Mouse (Mus musculus) heart, adult 2 months (tissue): ENCODE data around the gene Sh3bp4. TPM values are rescaled to one million over a fixed set of nuclear protein-coding genes. Genes with fewer than 3 reads are reported as not detected.

Source experiments
- DNase-seq, 2 experiments: peaks; one replicate each; pipeline ENCODE4 v3.0.0; 2021
- H3K27ac ChIP-seq: fragments of 200-600 bp; 2 replicates; pipeline ENCODE4 v1.8.1; 2022
- H3K27me3 ChIP-seq: fragments of 200-500 bp; 2 replicates; pipeline ENCODE4 v1.6.1; 2012; ENCODE audit warnings: mild to moderate bottlenecking, low read length, inconsistent platforms, mixed read lengths; ENCODE audit not compliant: control insufficient read depth, insufficient read depth
- H3K36me3 ChIP-seq: fragments of 200-500 bp; 2 replicates; pipeline ENCODE4 v1.6.1; 2012; ENCODE audit warnings: low read length, inconsistent platforms; ENCODE audit not compliant: control insufficient read depth, insufficient read depth
- H3K4me1 ChIP-seq: fragments of 200-500 bp; 2 replicates; pipeline ENCODE4 v1.6.1; 2011; ENCODE audit warnings: low read length; ENCODE audit not compliant: control insufficient read depth, insufficient read depth
- H3K4me3 ChIP-seq: fragments of 200-600 bp; 2 replicates; pipeline ENCODE4 v1.8.1; 2022
- H3K79me2 ChIP-seq: fragments of 200-500 bp; replicated peaks from 2 replicates; pipeline ENCODE4 v1.6.1; 2012; ENCODE audit warnings: mild to moderate bottlenecking, inconsistent platforms, low read length, moderate library complexity, mixed read lengths; ENCODE audit not compliant: control insufficient read depth, insufficient read depth
- H3K9ac ChIP-seq: fragments of 200-500 bp; 2 replicates; pipeline ENCODE4 v1.6.1; 2012; ENCODE audit warnings: low read depth, mild to moderate bottlenecking, control low read depth, inconsistent platforms, low read length, mixed read lengths
- CTCF ChIP-seq: fragments of 200-600 bp; IDR thresholded peaks from 2 replicates; pipeline ENCODE4 v1.8.1; 2022; ENCODE audit warnings: antibody characterized with exemption, mild to moderate bottlenecking, moderate library complexity
- EP300 ChIP-seq: fragments of 200-500 bp; IDR thresholded peaks from 2 replicates; pipeline ENCODE4 v1.6.1; 2011; ENCODE audit warnings: low read depth, low read length, control low read depth; ENCODE audit not compliant: insufficient read depth
- POLR2A ChIP-seq: fragments of 200-500 bp; IDR thresholded peaks from 2 replicates; pipeline ENCODE4 v1.6.1; 2011; ENCODE audit warnings: mild to moderate bottlenecking, low read depth, low read length, control low read depth; ENCODE audit not compliant: insufficient read depth
- WGBS: fragments of 180-500 bp; shearing (Covaris S2); methylation state at CpG from one replicate; pipeline ENCODE4 v1.1.7; 2018; 5-methylcytosine and 5-hydroxymethylcytosine counted together
- intact Hi-C: fragments of 180-260 bp; cut with DNase I; formaldehyde crosslinking; loops from one replicate; pipeline ENCODE4 v1.15.1; 2025
- polyA plus RNA-seq: library from polyadenylated mRNA; depleted of rRNA; stranded (reverse); fragments of >200 nt; gene quantifications from 2 replicates; pipeline ENCODE4 v1.2.3, GENCODE M21; 2012
- total RNA-seq, 2 experiments: library from RNA; stranded (reverse); gene quantifications; 2 replicates each; pipeline ENCODE4 v1.2.3; 2021

The Sh3bp4 gene
- total and polyA plus RNA-seq, 3 experiments = 8.6 to 11.1 (median 10.0) TPM

- Histone ChIP-seq H3K79me2 (no peaks in the 10 kb centered on the region; the same call in 1 of the 2 replicates), H3K36me3 (0 out of 2 replicates have a peak, but pooled peaks cover under 1% of the 10 kb centered on the region), H3K4me3 (no peak overlapping the region), H3K27ac (peak overlapping the region; percentile 58), H3K4me1 (peaks cover 27% of the 10 kb centered on the region), H3K27me3 (no peaks in the 10 kb centered on the region), H3K9ac (no peak overlapping the region)
- no peak for DNase-seq
- no peak for TF ChIP-seq CTCF
- no peak for TF ChIP-seq EP300
- no peak for TF ChIP-seq POLR2A
- WGBS = 39% methylated on average over 3 of the region's 3 CpGs
- intact Hi-C loops = loop anchor here (1.0 kb wide), 1 partner anchor 9 kb away; no protein-coding TSS in a partner anchor
Measured at GRCm38 (mm10) chr1:89103004-89103263, 32.7 kb downstream of the Sh3bp4 start.

GRCm38 (mm10) chr1:89103505-89103904 is 33.3 kb downstream of the Sh3bp4 start:
- no peak for DNase-seq
- 68% methylated on average over 12 of the region's 12 CpGs for WGBS
- Histone ChIP-seq H3K79me2 (peaks cover 2% of the 10 kb centered on the region; the same call in 1 of the 2 replicates), H3K4me1 (peaks cover 32% of the 10 kb centered on the region), H3K4me3 (no peak overlapping the region), H3K27ac (no peak overlapping the region; the same call in 1 of the 2 replicates), H3K36me3 (peaks cover 5% of the 10 kb centered on the region; the same call in 1 of the 2 replicates), H3K9ac (no peak overlapping the region), H3K27me3 (no peaks in the 10 kb centered on the region)
- intact Hi-C loops = loop anchor here (1.0 kb wide), 1 partner anchor 9 kb away; no protein-coding TSS in a partner anchor
- TF ChIP-seq EP300 (no peak), POLR2A (no peak), CTCF (no peak)

GRCm38 (mm10) chr1:89104066-89104765 is 34.0 kb downstream of the Sh3bp4 start:
- intact Hi-C loops = no loop called here
- Histone ChIP-seq H3K4me3 (no peak overlapping the region), H3K27ac (peak overlapping the region; percentile 34), H3K79me2 (peaks cover 5% of the 10 kb centered on the region), H3K36me3 (peaks cover 6% of the 10 kb centered on the region; the same call in 1 of the 2 replicates), H3K27me3 (no peaks in the 10 kb centered on the region), H3K9ac (no peak overlapping the region), H3K4me1 (peaks cover 37% of the 10 kb centered on the region)
- peak; percentile 61 to 74 for DNase-seq
- TF ChIP-seq EP300 (0 out of 2 replicates have a peak, but pooled peaks have one; percentile 30), CTCF (no peak), POLR2A (no peak)
- WGBS = 56% methylated on average over 13 of the region's 13 CpGs

DNA sequence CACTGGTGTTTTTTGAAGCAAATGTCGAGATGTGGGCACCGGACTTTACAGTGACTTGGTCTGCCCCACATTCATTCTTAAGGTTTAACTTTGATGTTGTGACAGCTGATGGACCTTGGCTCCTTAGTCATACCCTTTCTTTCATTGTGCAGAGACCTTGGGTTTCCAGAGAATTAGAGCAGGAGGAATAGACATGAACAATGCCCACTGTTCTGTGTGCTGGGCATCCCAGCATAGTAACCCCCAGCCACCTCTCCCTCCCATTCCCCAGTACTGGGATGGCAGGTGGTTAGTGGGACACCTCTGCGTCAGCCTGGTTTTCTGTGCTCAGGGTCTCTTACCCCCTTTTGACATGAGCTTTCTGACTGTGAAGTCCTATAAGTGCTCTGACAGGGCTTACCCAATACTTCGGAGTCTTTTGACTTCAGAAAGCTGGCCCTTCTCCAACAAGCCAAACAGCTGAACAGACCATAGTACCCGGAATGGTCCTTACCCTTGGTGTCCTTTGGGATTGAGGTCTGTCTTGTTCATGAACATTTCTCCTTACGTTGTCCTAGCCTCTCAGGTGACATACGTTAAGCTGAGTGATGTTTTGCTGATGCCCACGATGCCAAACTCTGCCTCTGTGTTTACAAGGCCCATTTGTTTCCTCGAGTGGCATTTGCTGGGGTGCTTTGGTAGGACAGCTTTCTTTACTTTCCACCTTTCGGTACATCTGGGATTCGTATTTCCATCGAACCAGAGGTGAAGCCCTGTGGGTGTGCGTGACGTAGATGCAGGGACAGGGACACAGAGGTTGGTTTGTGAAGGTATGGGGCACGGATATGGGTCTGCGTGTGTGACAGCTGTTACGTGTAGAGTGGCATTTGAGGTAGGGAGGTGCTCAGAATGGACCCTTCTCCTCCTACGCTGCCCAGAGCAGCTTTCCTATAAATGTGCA is 35.9 kb downstream of the Sh3bp4 start:
- peaks cover 5% of the 10 kb centered on the region for H3K79me2 ChIP-seq
- TF ChIP-seq CTCF = no peak
- TF ChIP-seq POLR2A = no peak
- TF ChIP-seq EP300 = no peak
- 88% methylated on average over 18 of the region's 18 CpGs for WGBS
- peaks cover 6% of the 10 kb centered on the region; the same call in 1 of the 2 replicates for H3K36me3 ChIP-seq
- no peak for DNase-seq
- H3K27me3 ChIP-seq = no peaks in the 10 kb centered on the region
- intact Hi-C loops = no loop called here
- H3K9ac ChIP-seq = no peak overlapping the region
- H3K4me1 ChIP-seq = peaks cover 39% of the 10 kb centered on the region
- H3K27ac ChIP-seq = no peak overlapping the region
- no peak overlapping the region for H3K4me3 ChIP-seq

DNA sequence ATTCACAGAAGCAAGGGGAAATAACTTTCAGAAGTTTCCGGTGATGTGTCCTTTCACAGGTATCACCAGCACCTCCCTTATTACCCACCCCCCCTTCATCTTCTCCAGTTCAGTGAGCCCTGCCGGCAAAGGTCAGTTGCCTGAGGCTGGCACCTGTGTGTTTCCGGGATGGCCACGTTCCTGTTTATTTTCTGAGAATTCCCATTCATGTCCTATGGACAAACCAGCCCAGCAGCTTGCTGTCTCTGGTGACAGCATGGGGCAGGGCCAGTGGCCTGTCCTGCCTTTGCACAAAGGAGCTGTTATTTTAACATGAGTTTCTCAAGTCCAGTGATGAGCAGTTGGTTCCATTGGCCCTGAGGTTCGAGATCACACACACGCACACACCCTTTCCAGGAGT is 37.3 kb downstream of the Sh3bp4 start:
- WGBS = 72% methylated on average over 6 of the region's 6 CpGs
- peaks cover 7% of the 10 kb centered on the region for H3K79me2 ChIP-seq
- no peak overlapping the region for H3K9ac ChIP-seq
- no peak overlapping the region for H3K27ac ChIP-seq
- H3K4me3 ChIP-seq = no peak overlapping the region
- H3K36me3 ChIP-seq = peaks cover 6% of the 10 kb centered on the region; the same call in 1 of the 2 replicates
- TF ChIP-seq EP300 (no peak), CTCF (no peak), POLR2A (no peak)
- no peak for DNase-seq
- H3K27me3 ChIP-seq = no peaks in the 10 kb centered on the region
- intact Hi-C loops = no loop called here
- H3K4me1 ChIP-seq = peaks cover 36% of the 10 kb centered on the region
